Mouse (Mus musculus): Measurements from ENCODE around the gene Ulk2.

The Ulk2 gene

GRCm38 (mm10) chr11:61760518-61760917 lies 94.4 kb downstream of the Ulk2 start:
- no peak for DNase-seq (ENCODE audit: low spot score)

- no peak for DNase-seq (ENCODE audit: low spot score)
Observed at GRCm38 (mm10) chr11:61757151-61757550, 97.7 kb downstream of the Ulk2 start.

GRCm38 (mm10) chr11:61751612-61752011 lies 103.3 kb downstream of the Ulk2 start:
- DNase-seq (ENCODE audit: low spot score) = peak; percentile 41

- no peak for DNase-seq (ENCODE audit: low spot score)
Observed at GRCm38 (mm10) chr11:61747161-61747560, 107.7 kb downstream of the Ulk2 start.

- no peak for DNase-seq (ENCODE audit: low spot score)
Observed at GRCm38 (mm10) chr11:61745781-61746180, 109.1 kb downstream of the Ulk2 start.

- no peak for DNase-seq (ENCODE audit: low spot score)
Observed at GRCm38 (mm10) chr11:61744460-61744859, 110.4 kb downstream of the Ulk2 start.

- DNase-seq (ENCODE audit: low spot score) = no peak
Observed at GRCm38 (mm10) chr11:61743768-61744167, 111.1 kb downstream of the Ulk2 start.

GRCm38 (mm10) chr11:61740500-61740899 lies 114.4 kb downstream of the Ulk2 start:
- no peak for DNase-seq (ENCODE audit: low spot score)

GRCm38 (mm10) chr11:61737290-61737689 lies 117.6 kb downstream of the Ulk2 start:
- DNase-seq (ENCODE audit: low spot score) = no peak

- no peak for DNase-seq (ENCODE audit: low spot score)
Observed at GRCm38 (mm10) chr11:61732672-61733071, 122.2 kb downstream of the Ulk2 start.

- no peak for DNase-seq (ENCODE audit: low spot score)
Observed at GRCm38 (mm10) chr11:61728037-61728436, 126.8 kb downstream of the Ulk2 start.
